ENCODE assay signal across 8 mouse cellular contexts in genomic region chr10:95941768-95942425, GRCm38 (mm10). TPM values are rescaled to one million over a fixed set of nuclear protein-coding genes. Genes with fewer than 3 reads are reported as not detected.
DNase-seq lines count a peak whose midpoint lies in the region; ATAC-seq and TF ChIP-seq lines count a peak whose summit lies in the region.

No protein-coding gene starts in this region.

- ATAC-seq in heart, postnatal 0 days (ENCODE audit: insufficient read depth, low read depth) = no peak

- H3K4me3 ChIP-seq in heart, postnatal 0 days (ENCODE audit: low read depth, low read length) = peak overlapping the region; percentile 80
- peak overlapping the region; percentile 84 for H3K4me3 ChIP-seq in midbrain, embryonic 10.5 days

- peaks cover 3% of the 10 kb centered on the region; the same call in 1 of the 2 replicates for H3K36me3 ChIP-seq in heart, postnatal 0 days (replicated peaks; ENCODE audit: control insufficient read depth, insufficient read depth, low read length)
- no peaks in the 10 kb centered on the region for H3K36me3 ChIP-seq in midbrain, embryonic 10.5 days

- 44% methylated on average over 6 of the region's 6 CpGs for WGBS in heart, postnatal 0 days
- 68% methylated on average over 6 of the region's 6 CpGs for WGBS in midbrain, embryonic 10.5 days

- no peak for TF ChIP-seq CTCF in heart, postnatal 0 days (IDR thresholded peaks at IDR 0.05; ENCODE audit: low read depth)

- H3K4me2 ChIP-seq in heart, postnatal 0 days (ENCODE audit: low read depth, low read length) = peak overlapping the region; percentile 70

- intact Hi-C loops in heart, postnatal 36 days (cut with DNase I) = loop anchor here (2.0 to 5.0 kb wide), 2 partner anchors 29 to 85 kb away; no protein-coding TSS in a partner anchor

- no peak overlapping the region for H3K9ac ChIP-seq in heart, postnatal 0 days (replicated peaks; ENCODE audit: low read depth, low read length)

- peaks cover 17% of the 10 kb centered on the region; the same call in 1 of the 2 replicates for H3K4me1 ChIP-seq in heart, postnatal 0 days (ENCODE audit: control insufficient read depth, insufficient read depth)
- H3K4me1 ChIP-seq in midbrain, embryonic 10.5 days = peaks cover 19% of the 10 kb centered on the region

- DNase-seq in heart, adult 11 months = peak; percentile 54
- no peak for DNase-seq in heart, postnatal 36 days
- peak; percentile 14 for DNase-seq in adipocyte (ENCODE audit: low spot score)
- DNase-seq in heart, postnatal 0 days (ENCODE audit: low spot score) = no peak
- no peak for DNase-seq in midbrain, embryonic 10.5 days (ENCODE audit: low spot score)
- no peak for DNase-seq in right cerebral cortex, postnatal 25 days
- no peak for DNase-seq in testis, postnatal 10 days (ENCODE audit: low spot score)
- DNase-seq in embryo, embryonic 9.5 days (ENCODE audit: extremely low spot score) = no peak

- H3K27me3 ChIP-seq in heart, postnatal 0 days (ENCODE audit: control insufficient read depth, insufficient read depth, low read length) = no peaks in the 10 kb centered on the region
- H3K27me3 ChIP-seq in midbrain, embryonic 10.5 days (ENCODE audit: low read depth, poor library complexity, severe bottlenecking) = no peaks in the 10 kb centered on the region

- H3K27ac ChIP-seq in heart, postnatal 0 days (ENCODE audit: low read depth) = no peak overlapping the region
- no peak overlapping the region for H3K27ac ChIP-seq in midbrain, embryonic 10.5 days (replicated peaks)

- no peaks in the 10 kb centered on the region for H3K9me3 ChIP-seq in heart, postnatal 0 days (replicated peaks; ENCODE audit: control insufficient read depth, low read length)
- no peaks in the 10 kb centered on the region for H3K9me3 ChIP-seq in midbrain, embryonic 10.5 days (replicated peaks)

- TF ChIP-seq EP300 in heart, postnatal 0 days (IDR thresholded peaks at IDR 0.05; ENCODE audit: low read depth) = no peak

RNA-seq across cellular contexts. Expression of gene Eea1, which starts 1.4 kb away (rescaled TPM):
- total RNA-seq in heart, postnatal 36 days (2021) = 10 to 100 TPM; 31.4 to 36.0 TPM
- 10.8 and 13.3 TPM in 2 replicates for total RNA-seq in heart, postnatal 0 days (2014; rRNA removed; ENCODE audit: low replicate concordance)
- polyA plus RNA-seq in heart, postnatal 0 days (2015; fragmentation: Nextera tagmentation; extraction: Ambion mirVana) = 21.1 and 21.3 TPM in 2 replicates
- 10.1 and 11.4 TPM in 2 replicates for polyA plus RNA-seq in midbrain, embryonic 10.5 days (2016; fragmentation: Nextera tagmentation; extraction: Ambion mirVana)

Comparison
In these comparisons a context has a peak if more than half of its experiments do, and no peak if none do; other contexts are left out.
1. DNase-seq: peak in heart, adult 11 months (single experiment) and adipocyte (single experiment); none in heart, postnatal 36 days (0 of 2), heart, postnatal 0 days (single experiment), midbrain, embryonic 10.5 days (single experiment), right cerebral cortex, postnatal 25 days (single experiment), testis, postnatal 10 days (single experiment) and embryo, embryonic 9.5 days (single experiment).